Mouse (Mus musculus) bone marrow, adult 2 months (tissue): ENCODE results near the gene Edc3.

Experiments used
- CTCF ChIP-seq: fragments of 200-500 bp; IDR thresholded peaks from 2 replicates; pipeline ENCODE4 v1.5.1; 2011; ENCODE audit warnings: low read length, control low read depth; ENCODE audit not compliant: control insufficient read depth, insufficient read depth
- POLR2A ChIP-seq: fragments of 200-500 bp; IDR thresholded peaks from 2 replicates; pipeline ENCODE4 v1.6.1; 2011; ENCODE audit warnings: low read depth, mild to moderate bottlenecking, control low read depth, low read length, borderline replicate concordance; ENCODE audit not compliant: control insufficient read depth

DNA sequence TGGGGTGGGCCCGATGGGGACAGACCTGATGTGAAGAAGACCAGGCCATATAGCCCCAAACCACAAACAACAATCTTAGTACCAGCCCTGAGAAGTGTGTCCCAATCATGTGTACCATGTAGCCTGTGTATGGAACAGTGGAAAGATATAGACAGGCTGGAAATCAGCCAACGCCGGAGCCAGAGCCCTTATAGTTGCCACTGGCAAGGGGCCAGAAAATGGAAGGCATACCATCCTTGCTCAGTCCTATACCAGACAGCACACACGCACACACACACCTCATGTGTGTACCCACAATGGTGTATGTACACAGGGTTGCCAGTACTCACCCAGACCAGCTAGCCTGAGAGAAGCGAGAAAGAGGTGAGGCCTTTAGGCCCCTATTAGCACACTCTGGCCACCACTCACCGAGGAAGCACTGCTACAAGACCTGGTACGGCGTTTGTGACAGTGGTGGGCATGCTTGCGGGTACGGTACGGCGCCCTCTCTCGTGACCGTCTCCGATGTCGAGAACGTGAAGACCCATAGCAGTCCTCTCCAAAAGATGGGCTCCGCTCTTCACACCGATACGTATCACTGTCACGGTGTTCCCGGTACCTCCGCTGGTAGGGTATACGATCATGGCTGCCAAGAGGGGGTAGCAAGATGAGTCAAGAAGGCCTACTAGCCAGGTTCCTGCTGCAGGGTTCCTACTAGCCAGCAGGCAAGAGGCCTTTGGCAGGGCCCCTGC lies 52.2 kb downstream of the Edc3 start:
- TF ChIP-seq POLR2A (no peak), CTCF (no peak)
